Mouse (Mus musculus) erythroblast, embryonic 14.5 days (primary cell): ENCODE results near the gene Rspo4.

Experiments
- GATA1 ChIP-seq: IDR thresholded peaks from 2 replicates; pipeline ENCODE4 v1.6.1; 2012; ENCODE audit warnings: low read length, inconsistent platforms, mixed read lengths
- TAL1 ChIP-seq: IDR thresholded peaks from 3 replicates; pipeline ENCODE4 v1.6.1; 2012; ENCODE audit warnings: low read length, inconsistent platforms, mixed read lengths

- no peak for TF ChIP-seq GATA1
- TF ChIP-seq TAL1, result no peak
These were observed 60.5 kb downstream of the Rspo4 start for GRCm38 (mm10) chr2:151903267-151903666.
